Mouse (Mus musculus): ENCODE results near the gene Cactin.

GRCm38 (mm10) chr10:81298369-81299100 lies 22.4 kb upstream of the Cactin start:
- TF ChIP-seq EP300 (IDR thresholded peaks at IDR 0.05; ENCODE audit: insufficient read depth, low read depth, low read length) (no peak), POLR2A (IDR thresholded peaks at IDR 0.05; ENCODE audit: insufficient read depth, low read length) (no peak)

All from ES-Bruce4 (cell line).